Mouse (Mus musculus) cerebellum, postnatal 25 days (tissue): ENCODE results near the gene Prdm11.

Experiments used
- DNase-seq, 2 experiments: peaks; one replicate each; pipeline ENCODE4 v3.0.0; 2021; ENCODE audit warnings: mixed read lengths in 2 of 2

Prdm11 gene

DNA sequence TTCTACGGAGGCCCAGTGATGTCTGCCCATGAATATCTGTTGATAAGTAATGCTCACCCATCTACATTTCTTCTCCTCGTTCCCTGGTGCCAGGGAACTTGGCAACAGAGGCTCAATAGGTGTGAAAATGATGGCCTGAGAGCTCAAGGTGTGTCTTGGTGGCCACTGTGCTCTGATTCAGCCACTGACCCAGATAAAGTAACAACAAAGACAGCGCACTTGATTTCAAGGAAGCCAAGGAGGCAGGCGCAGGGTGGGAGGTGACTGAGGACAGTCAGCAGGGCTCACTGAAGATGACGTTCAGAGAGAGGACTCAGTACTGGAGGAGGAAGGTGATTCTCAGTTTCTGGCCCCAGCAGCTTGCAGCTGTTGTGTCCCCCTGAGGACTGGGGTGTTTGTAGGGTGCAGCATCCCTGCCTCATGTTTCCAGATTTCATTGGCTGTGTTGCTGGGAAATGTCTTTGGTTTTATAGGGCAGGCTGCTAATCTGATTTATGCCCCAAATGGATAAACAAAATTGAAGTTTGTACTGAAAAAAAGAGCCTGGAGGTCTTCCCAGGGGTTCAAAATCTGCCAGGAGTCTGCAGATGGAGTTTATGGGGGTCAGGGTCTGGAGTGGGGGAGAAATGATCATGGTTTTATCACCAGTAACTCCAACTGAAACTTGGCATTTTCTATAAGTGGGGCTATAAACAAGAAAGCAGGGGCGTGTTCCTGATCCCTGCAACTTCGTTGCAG, 128.4 kb downstream of the Prdm11 start:
- DNase-seq, result peak; percentile 31 to 41

DNA sequence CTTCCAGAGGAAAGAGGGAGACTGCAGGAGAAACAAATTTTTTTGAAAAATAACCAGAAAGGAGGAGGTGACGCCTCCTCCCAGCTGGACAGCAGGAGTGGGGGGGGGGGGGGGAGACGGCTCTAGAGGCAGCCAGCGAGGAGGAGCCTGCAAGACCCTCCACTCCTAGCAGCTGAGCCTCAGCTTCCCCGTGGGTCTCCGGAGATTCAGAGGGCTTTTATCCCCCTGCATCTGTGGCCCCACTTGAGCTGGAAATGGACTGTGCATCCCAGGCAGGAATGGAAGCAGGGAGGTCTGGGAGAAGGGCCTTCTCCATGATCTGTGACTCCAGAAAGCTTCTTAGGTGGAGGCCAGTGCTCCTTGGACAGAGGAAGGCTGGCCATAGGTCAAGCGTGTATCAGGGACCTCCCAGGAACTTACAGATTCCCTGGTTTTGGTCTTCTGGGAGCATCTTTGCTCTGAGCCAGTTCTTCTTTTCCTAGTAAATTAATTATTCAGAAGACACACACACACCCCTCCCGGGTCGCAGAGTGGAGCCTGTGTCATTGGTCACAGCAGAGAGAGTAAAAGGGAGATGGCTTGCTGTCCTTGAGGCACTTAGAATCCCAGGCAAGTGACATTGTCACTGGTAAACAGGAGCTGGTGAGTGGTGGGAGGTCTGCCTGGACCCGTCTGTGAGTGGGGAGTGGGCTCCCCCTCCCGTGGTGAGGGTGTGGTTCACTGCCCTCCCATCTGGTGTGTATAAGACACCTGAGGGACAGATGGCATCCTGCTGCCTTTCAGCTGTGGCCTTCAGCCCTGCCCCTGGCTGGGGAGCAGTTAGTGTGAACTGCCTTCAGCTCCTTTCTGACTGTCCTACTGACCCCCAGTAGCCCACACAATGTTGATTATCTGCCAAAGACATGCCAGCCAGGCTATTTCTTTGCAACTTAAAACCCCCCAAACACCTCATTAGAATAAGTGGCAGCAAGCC, 130.0 kb downstream of the Prdm11 start:
- peak; percentile 57 to 65 for DNase-seq
